Mouse (Mus musculus): ENCODE measurements around the gene Auts2. TPM values are rescaled to one million over a fixed set of nuclear protein-coding genes. Genes with fewer than 3 reads are reported as not detected.

The Auts2 gene
- polyA plus RNA-seq, 1 experiment = 9.6 TPM

DNA sequence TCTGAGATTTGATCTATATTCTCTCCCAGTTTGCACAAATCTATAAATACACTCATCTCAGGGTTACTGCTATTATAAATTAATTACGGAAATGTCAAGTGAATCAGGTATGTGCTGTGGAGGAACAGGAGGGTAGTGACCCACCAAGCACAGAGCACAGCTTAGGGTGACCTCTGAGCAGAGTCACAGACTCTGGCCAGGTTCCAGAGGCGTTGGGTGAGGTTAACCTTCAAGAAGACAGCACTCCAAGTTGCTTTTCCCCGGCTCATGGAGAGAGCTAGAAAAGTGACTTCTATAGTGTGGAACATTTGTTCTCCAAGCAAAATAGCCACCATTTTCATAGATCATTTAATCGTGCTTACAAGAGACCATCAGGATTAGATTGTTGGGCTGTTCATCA is 813.7 kb downstream of the Auts2 start:
- DNase-seq = no peak
- Histone ChIP-seq H3K4me3 (replicated peaks; ENCODE audit: extremely low read depth, low read depth, low read length) (no peak overlapping the region), H3K4me1 (ENCODE audit: control insufficient read depth, insufficient read depth, low read length) (no peaks in the 10 kb centered on the region)
- WGBS = 72% methylated on average over 4 of the region's 4 CpGs
- TF ChIP-seq POLR2A (IDR thresholded peaks at IDR 0.05; ENCODE audit: borderline replicate concordance, extremely low read depth, low read depth, low read length) = no peak
- no peak for TF ChIP-seq CTCF (IDR thresholded peaks at IDR 0.05; ENCODE audit: insufficient read depth, low read length)

DNA sequence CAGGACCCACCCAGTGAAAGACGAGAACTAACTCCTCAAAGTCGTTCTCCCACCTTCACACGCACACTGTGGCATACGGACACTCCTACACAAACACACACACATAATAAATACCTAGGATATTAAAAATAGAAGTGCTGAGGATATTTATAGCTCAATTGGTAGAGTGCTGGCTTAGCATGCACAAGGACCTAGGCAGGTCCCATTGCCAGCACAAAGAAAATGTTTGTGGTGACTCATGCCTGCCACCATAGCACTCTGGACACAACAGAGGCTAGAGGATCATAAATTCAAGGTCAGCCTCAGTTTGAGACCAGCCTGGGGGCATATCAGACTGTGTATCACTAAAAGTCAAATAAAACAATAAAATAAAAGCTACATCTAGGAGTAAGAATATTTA is 815.2 kb downstream of the Auts2 start:
- no peak for DNase-seq
- H3K4me1 ChIP-seq (ENCODE audit: control insufficient read depth, insufficient read depth, low read length) = no peaks in the 10 kb centered on the region
- no peak overlapping the region for H3K4me3 ChIP-seq (replicated peaks; ENCODE audit: extremely low read depth, low read depth, low read length)
- WGBS = 70% methylated on average over 4 of the region's 4 CpGs
- TF ChIP-seq CTCF (IDR thresholded peaks at IDR 0.05; ENCODE audit: insufficient read depth, low read length) = no peak
- TF ChIP-seq POLR2A (IDR thresholded peaks at IDR 0.05; ENCODE audit: borderline replicate concordance, extremely low read depth, low read depth, low read length) = no peak

DNA sequence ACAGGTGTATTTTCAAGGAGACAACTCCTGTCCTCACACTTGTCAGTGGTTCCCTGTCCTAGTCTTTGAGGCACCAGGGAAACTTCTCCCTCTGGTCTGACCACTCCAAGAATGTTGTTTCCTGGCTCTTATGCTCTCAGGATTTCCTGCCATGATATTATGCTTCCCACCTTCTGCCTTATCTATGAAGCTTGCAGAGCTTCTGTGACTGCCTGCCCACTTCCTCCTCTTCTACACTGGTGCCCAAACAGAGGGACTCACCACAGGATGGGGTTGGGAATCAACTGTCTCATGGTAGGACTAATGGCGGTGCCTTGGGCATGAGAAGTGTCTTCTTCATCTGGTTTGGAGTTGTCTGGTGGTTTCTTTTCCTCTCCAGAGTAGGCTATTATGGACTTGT is 818.6 kb downstream of the Auts2 start:
- TF ChIP-seq CTCF (IDR thresholded peaks at IDR 0.05; ENCODE audit: insufficient read depth, low read length) = no peak
- TF ChIP-seq POLR2A (IDR thresholded peaks at IDR 0.05; ENCODE audit: borderline replicate concordance, extremely low read depth, low read depth, low read length) = no peak
- no peak for DNase-seq
- Histone ChIP-seq H3K4me3 (replicated peaks; ENCODE audit: extremely low read depth, low read depth, low read length) (no peak overlapping the region), H3K4me1 (ENCODE audit: control insufficient read depth, insufficient read depth, low read length) (no peaks in the 10 kb centered on the region)
- WGBS = 54% methylated on average over 1 of the region's 1 CpGs

DNA sequence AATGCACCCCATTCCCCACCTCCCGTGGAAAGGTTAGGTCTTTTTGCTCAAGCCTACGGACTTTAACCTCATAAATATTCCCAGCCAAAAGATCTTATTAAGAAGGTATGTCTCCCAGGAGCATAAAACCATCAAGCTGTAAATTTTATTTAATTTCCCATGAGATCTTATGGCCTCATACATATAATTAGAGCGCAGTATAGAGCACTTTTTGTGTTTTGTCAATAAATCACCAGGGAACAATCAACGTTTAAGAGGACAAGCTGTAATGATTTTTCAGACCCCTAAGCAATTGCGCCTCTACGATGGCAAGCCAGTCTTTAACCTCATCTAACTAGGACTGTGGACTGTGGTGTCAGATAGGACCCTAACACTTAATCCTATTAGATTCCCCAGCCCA is 820.4 kb downstream of the Auts2 start:
- Histone ChIP-seq H3K4me1 (ENCODE audit: control insufficient read depth, insufficient read depth, low read length) (no peaks in the 10 kb centered on the region), H3K4me3 (replicated peaks; ENCODE audit: extremely low read depth, low read depth, low read length) (no peak overlapping the region)
- no peak for TF ChIP-seq CTCF (IDR thresholded peaks at IDR 0.05; ENCODE audit: insufficient read depth, low read length)
- no peak for TF ChIP-seq POLR2A (IDR thresholded peaks at IDR 0.05; ENCODE audit: borderline replicate concordance, extremely low read depth, low read depth, low read length)
- 90% methylated on average over 6 of the region's 6 CpGs for WGBS
- DNase-seq = no peak

GRCm38 (mm10) chr5:131722361-131722760 is 820.8 kb downstream of the Auts2 start:
- WGBS = 55% methylated on average over 4 of the region's 4 CpGs
- Histone ChIP-seq H3K4me3 (replicated peaks; ENCODE audit: extremely low read depth, low read depth, low read length) (no peak overlapping the region), H3K4me1 (ENCODE audit: control insufficient read depth, insufficient read depth, low read length) (no peaks in the 10 kb centered on the region)
- no peak for DNase-seq
- TF ChIP-seq POLR2A (IDR thresholded peaks at IDR 0.05; ENCODE audit: borderline replicate concordance, extremely low read depth, low read depth, low read length) (no peak), CTCF (IDR thresholded peaks at IDR 0.05; ENCODE audit: insufficient read depth, low read length) (no peak)

- DNase-seq = no peak
- Histone ChIP-seq H3K4me3 (replicated peaks; ENCODE audit: extremely low read depth, low read depth, low read length) (no peak overlapping the region), H3K4me1 (ENCODE audit: control insufficient read depth, insufficient read depth, low read length) (no peaks in the 10 kb centered on the region)
- TF ChIP-seq CTCF (IDR thresholded peaks at IDR 0.05; ENCODE audit: insufficient read depth, low read length) = no peak
- TF ChIP-seq POLR2A (IDR thresholded peaks at IDR 0.05; ENCODE audit: borderline replicate concordance, extremely low read depth, low read depth, low read length) = no peak
- 75% methylated on average over 13 of the region's 13 CpGs for WGBS
Measured at GRCm38 (mm10) chr5:131718013-131718412, 825.1 kb downstream of the Auts2 start.

GRCm38 (mm10) chr5:131717359-131717965 is 825.7 kb downstream of the Auts2 start:
- no peak overlapping the region for H3K4me3 ChIP-seq (replicated peaks; ENCODE audit: extremely low read depth, low read depth, low read length)
- no peak for DNase-seq
- 88% methylated on average over 19 of the region's 19 CpGs for WGBS
- no peaks in the 10 kb centered on the region for H3K4me1 ChIP-seq (ENCODE audit: control insufficient read depth, insufficient read depth, low read length)
- TF ChIP-seq POLR2A (IDR thresholded peaks at IDR 0.05; ENCODE audit: borderline replicate concordance, extremely low read depth, low read depth, low read length) (no peak), CTCF (IDR thresholded peaks at IDR 0.05; ENCODE audit: insufficient read depth, low read length) (no peak)

DNA sequence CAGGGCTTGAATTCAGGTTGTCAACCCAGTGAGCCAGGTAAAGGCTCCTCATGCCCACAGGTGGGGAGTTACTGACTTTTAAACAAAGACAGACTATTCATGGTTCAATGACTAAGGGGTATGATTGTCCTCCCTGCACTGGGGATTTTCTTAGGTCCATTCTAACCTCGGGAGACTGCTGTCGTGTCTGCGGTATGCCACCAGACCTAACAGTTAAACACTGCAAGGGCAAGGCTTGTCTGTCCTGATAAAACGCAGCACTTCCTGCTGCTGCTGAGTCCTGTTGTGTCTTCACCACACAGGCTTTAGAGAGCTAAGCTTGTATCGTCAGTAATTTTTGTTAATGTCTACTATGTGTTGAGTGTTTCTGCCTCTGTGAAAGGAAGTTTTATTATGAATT is 828.2 kb downstream of the Auts2 start:
- no peak overlapping the region for H3K4me3 ChIP-seq (replicated peaks; ENCODE audit: extremely low read depth, low read depth, low read length)
- DNase-seq = no peak
- WGBS = 82% methylated on average over 5 of the region's 5 CpGs
- no peak for TF ChIP-seq POLR2A (IDR thresholded peaks at IDR 0.05; ENCODE audit: borderline replicate concordance, extremely low read depth, low read depth, low read length)
- no peak for TF ChIP-seq CTCF (IDR thresholded peaks at IDR 0.05; ENCODE audit: insufficient read depth, low read length)
- no peaks in the 10 kb centered on the region; the same call in 1 of the 2 replicates for H3K4me1 ChIP-seq (ENCODE audit: control insufficient read depth, insufficient read depth, low read length)

DNA sequence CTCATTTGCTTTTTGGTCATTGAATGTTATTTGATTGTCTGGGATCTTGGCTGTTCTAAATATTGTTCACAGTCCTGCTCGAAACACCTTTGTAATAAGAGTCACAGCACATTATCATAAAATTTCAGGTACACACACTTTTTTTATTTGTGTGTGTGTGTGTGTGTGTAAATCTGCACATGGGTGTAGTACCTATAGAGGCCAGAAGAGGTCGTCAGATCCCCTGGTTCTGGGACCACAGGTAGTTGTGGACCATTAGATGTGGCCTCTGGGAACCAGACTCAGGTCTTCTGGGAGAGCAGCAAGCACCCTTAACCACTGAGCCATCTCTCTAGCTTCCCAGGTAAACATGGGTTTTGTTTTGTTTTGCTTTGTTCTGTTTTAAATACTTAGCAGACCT is 830.7 kb downstream of the Auts2 start:
- no peaks in the 10 kb centered on the region; the same call in 1 of the 2 replicates for H3K4me1 ChIP-seq (ENCODE audit: control insufficient read depth, insufficient read depth, low read length)
- no peak for DNase-seq
- no peak overlapping the region for H3K4me3 ChIP-seq (replicated peaks; ENCODE audit: extremely low read depth, low read depth, low read length)
- TF ChIP-seq CTCF (IDR thresholded peaks at IDR 0.05; ENCODE audit: insufficient read depth, low read length) (no peak), POLR2A (IDR thresholded peaks at IDR 0.05; ENCODE audit: borderline replicate concordance, extremely low read depth, low read depth, low read length) (no peak)
- 83% methylated on average over 2 of the region's 2 CpGs for WGBS

- WGBS = 37% methylated on average over 5 of the region's 5 CpGs
- no peak for DNase-seq
Measured at GRCm38 (mm10) chr5:131711474-131712129, 831.5 kb downstream of the Auts2 start.

More at GRCm38 (mm10) chr5:131711474-131712129, 831.5 kb downstream of the Auts2 start:
- TF ChIP-seq POLR2A (IDR thresholded peaks at IDR 0.05; ENCODE audit: borderline replicate concordance, extremely low read depth, low read depth, low read length) (no peak), CTCF (IDR thresholded peaks at IDR 0.05; ENCODE audit: insufficient read depth, low read length) (no peak)
- Histone ChIP-seq H3K4me1 (ENCODE audit: control insufficient read depth, insufficient read depth, low read length) (no peaks in the 10 kb centered on the region; the same call in 1 of the 2 replicates), H3K4me3 (replicated peaks; ENCODE audit: extremely low read depth, low read depth, low read length) (no peak overlapping the region)

Data from lung, adult 2 months (tissue).